Mouse (Mus musculus) spleen, adult 2 months (tissue): ENCODE results near the gene Mettl7b. TPM values are rescaled to one million over a fixed set of nuclear protein-coding genes. Genes with fewer than 3 reads are reported as not detected.

Experiments
- DNase-seq, 2 experiments: peaks; one replicate each; pipeline versions ENCODE4 v3.0.0 to v3.0.0-alpha.2; 2012 to 2021; ENCODE audit warnings: low spot score in 2 of 2, low read depth in 1 of 2
- H3K27ac ChIP-seq: fragments of 200-500 bp; 2 replicates; pipeline ENCODE4 v1.5.1; 2012; ENCODE audit warnings: low read length, inconsistent platforms; ENCODE audit not compliant: insufficient read depth
- H3K27me3 ChIP-seq: fragments of 200-500 bp; 2 replicates; pipeline ENCODE4 v1.6.1; 2012; ENCODE audit warnings: mild to moderate bottlenecking, moderate library complexity, low read length, inconsistent platforms; ENCODE audit not compliant: control insufficient read depth, insufficient read depth
- H3K36me3 ChIP-seq: fragments of 200-500 bp; 2 replicates; pipeline ENCODE4 v1.6.1; 2012; ENCODE audit warnings: mild to moderate bottlenecking, low read length, inconsistent platforms; ENCODE audit not compliant: control insufficient read depth, insufficient read depth
- H3K4me1 ChIP-seq: fragments of 200-500 bp; 2 replicates; pipeline ENCODE4 v1.6.1; 2011; ENCODE audit warnings: inconsistent platforms; ENCODE audit not compliant: control insufficient read depth, insufficient read depth, insufficient read length
- H3K4me3 ChIP-seq: fragments of 200-500 bp; 2 replicates; pipeline ENCODE4 v1.5.1; 2011; ENCODE audit warnings: mild to moderate bottlenecking, inconsistent platforms; ENCODE audit not compliant: insufficient read depth, insufficient read length; ENCODE audit errors: extremely low read depth
- CTCF ChIP-seq: fragments of 200-500 bp; IDR thresholded peaks from 2 replicates; pipeline ENCODE4 v1.5.1; 2011; ENCODE audit warnings: mild to moderate bottlenecking, inconsistent platforms; ENCODE audit not compliant: insufficient read depth, insufficient read length, insufficient replicate concordance; ENCODE audit errors: extremely low read depth
- POLR2A ChIP-seq: fragments of 200-500 bp; IDR thresholded peaks from 2 replicates; pipeline ENCODE4 v1.6.1; 2011; ENCODE audit warnings: low read depth, low read length, inconsistent platforms
- WGBS: fragments of 180-500 bp; shearing (Covaris S2); methylation state at CpG from one replicate; pipeline ENCODE4 v1.1.7; 2018; 5-methylcytosine and 5-hydroxymethylcytosine counted together
- polyA plus RNA-seq: library from polyadenylated mRNA; depleted of rRNA; stranded (reverse); fragments of >200 nt; gene quantifications from 2 replicates; pipeline ENCODE4 v1.2.3, GENCODE M21; 2012

The Mettl7b gene
- polyA plus RNA-seq, 1 experiment, result not detected

- peaks cover 5% of the 10 kb centered on the region; the same call in 1 of the 2 replicates for H3K27me3 ChIP-seq
Measured at GRCm38 (mm10) chr10:128938974-128939373, 21.8 kb downstream of the Mettl7b start.

GRCm38 (mm10) chr10:128938457-128938856 lies 22.3 kb downstream of the Mettl7b start:
- 0 out of 2 replicates have a peak, but pooled peaks cover 3% of the 10 kb centered on the region for H3K4me1 ChIP-seq
- TF ChIP-seq CTCF, result no peak
- TF ChIP-seq POLR2A, result no peak
- H3K4me3 ChIP-seq, result no peak overlapping the region
- WGBS, result 84% methylated on average over 9 of the region's 9 CpGs
- no peak overlapping the region for H3K27ac ChIP-seq
- peaks cover 8% of the 10 kb centered on the region; the same call in 1 of the 2 replicates for H3K27me3 ChIP-seq
- H3K36me3 ChIP-seq, result no peaks in the 10 kb centered on the region
- no peak for DNase-seq

More at GRCm38 (mm10) chr10:128938974-128939373, 21.8 kb downstream of the Mettl7b start:
- no peak for DNase-seq
- 80% methylated on average over 5 of the region's 5 CpGs for WGBS
- no peak overlapping the region for H3K27ac ChIP-seq
- no peak overlapping the region for H3K4me3 ChIP-seq
- no peaks in the 10 kb centered on the region for H3K36me3 ChIP-seq
- 0 out of 2 replicates have a peak, but pooled peaks cover 3% of the 10 kb centered on the region for H3K4me1 ChIP-seq
- TF ChIP-seq POLR2A (no peak), CTCF (no peak)

GRCm38 (mm10) chr10:128937756-128938390 lies 22.9 kb downstream of the Mettl7b start:
- no peak for DNase-seq
- Histone ChIP-seq H3K4me1 (0 out of 2 replicates have a peak, but pooled peaks cover 3% of the 10 kb centered on the region), H3K27me3 (peaks cover 8% of the 10 kb centered on the region; the same call in 1 of the 2 replicates), H3K36me3 (no peaks in the 10 kb centered on the region), H3K4me3 (no peak overlapping the region), H3K27ac (no peak overlapping the region)
- WGBS, result 74% methylated on average over 12 of the region's 12 CpGs
- no peak for TF ChIP-seq CTCF
- TF ChIP-seq POLR2A, result no peak

- no peak for DNase-seq
- H3K27ac ChIP-seq, result no peak overlapping the region
- 0 out of 2 replicates have a peak, but pooled peaks cover 3% of the 10 kb centered on the region for H3K4me1 ChIP-seq
- 78% methylated on average over 8 of the region's 8 CpGs for WGBS
- no peak for TF ChIP-seq POLR2A
- no peak for TF ChIP-seq CTCF
- H3K4me3 ChIP-seq, result no peak overlapping the region
- H3K36me3 ChIP-seq, result no peaks in the 10 kb centered on the region
- H3K27me3 ChIP-seq, result peaks cover 8% of the 10 kb centered on the region; the same call in 1 of the 2 replicates
Measured at GRCm38 (mm10) chr10:128935826-128936440, 24.9 kb downstream of the Mettl7b start.

GRCm38 (mm10) chr10:128934997-128935787 lies 25.6 kb downstream of the Mettl7b start:
- DNase-seq, result no peak
- Histone ChIP-seq H3K36me3 (no peaks in the 10 kb centered on the region), H3K27me3 (peaks cover 8% of the 10 kb centered on the region; the same call in 1 of the 2 replicates), H3K4me3 (no peak overlapping the region), H3K4me1 (0 out of 2 replicates have a peak, but pooled peaks cover 3% of the 10 kb centered on the region), H3K27ac (no peak overlapping the region)
- TF ChIP-seq POLR2A, result no peak
- TF ChIP-seq CTCF, result no peak
- WGBS, result 82% methylated on average over 7 of the region's 7 CpGs

GRCm38 (mm10) chr10:128933976-128934721 lies 26.6 kb downstream of the Mettl7b start:
- Histone ChIP-seq H3K36me3 (no peaks in the 10 kb centered on the region), H3K27ac (no peak overlapping the region), H3K4me3 (peak overlapping the region; percentile 28; the same call in 1 of the 2 replicates), H3K4me1 (0 out of 2 replicates have a peak, but pooled peaks cover 3% of the 10 kb centered on the region), H3K27me3 (peaks cover 8% of the 10 kb centered on the region; the same call in 1 of the 2 replicates)
- TF ChIP-seq CTCF, result no peak
- TF ChIP-seq POLR2A, result no peak
- 8% methylated on average over 21 of the region's 21 CpGs for WGBS
- no peak for DNase-seq
